34 mouse cellular contexts compared by ENCODE assay signal in genomic region chr1:75469287-75469825, GRCm38 (mm10). TPM values are rescaled to one million over a fixed set of nuclear protein-coding genes. Genes with fewer than 3 reads are reported as not detected.
DNase-seq lines count a peak whose midpoint lies in the region; ATAC-seq and TF ChIP-seq lines count a peak whose summit lies in the region.
"Had no signal": no experiment of that assay in that cellular context is flagged by ENCODE, and none has a peak within 500 bp of the region (broad histone marks: within the 10 kb centered on the region; RNA-seq: fewer than 3 reads in every experiment).

No protein-coding gene starts in this region.

- no peak overlapping the region for H3K4me3 ChIP-seq in forebrain, embryonic 11.5 days (ENCODE audit: low read depth, low read length)
- no peak overlapping the region for H3K4me3 ChIP-seq in forebrain, postnatal 0 days (ENCODE audit: low read depth, low read length)
- no peak overlapping the region for H3K4me3 ChIP-seq in midbrain, embryonic 16.5 days (ENCODE audit: low read depth, low read length)
- H3K4me3 ChIP-seq: embryonic facial prominence, embryonic 12.5 days; forebrain, embryonic 12.5 days; kidney, embryonic 15.5 days; liver, embryonic 12.5 days; megakaryocyte, embryonic 14.5 days; midbrain, embryonic 13.5 days had no signal

- peak; percentile 47 for DNase-seq in forebrain, embryonic 11.5 days (ENCODE audit: low spot score)
- no peak for DNase-seq in forebrain, postnatal 0 days
- DNase-seq in ovary, adult 18-20 months (ENCODE audit: low spot score): peak; percentile 79
- no peak for DNase-seq in ovary, postnatal 10 days (ENCODE audit: low spot score)
- peak; percentile 49 to 73 for DNase-seq in adrenal gland, postnatal 36 days
- peak; percentile 73 for DNase-seq in testis, postnatal 14 days (ENCODE audit: low spot score)
- no peak for DNase-seq in left cerebral cortex, postnatal 4 days
- DNase-seq: cerebellum, adult 8-10 months; cerebellum, postnatal 25 days; gastrocnemius, postnatal 25 days; heart, adult 18-20 months; heart, postnatal 4 days; kidney, adult 11 months; kidney, postnatal 25 days; liver, postnatal 0 days; lung, postnatal 36 days; retina, postnatal 1 day; right cerebral cortex, postnatal 14 days; thymus, adult 18-20 months; thymus, postnatal 25 days had no signal

- no peak overlapping the region for H3K27ac ChIP-seq in forebrain, embryonic 11.5 days (ENCODE audit: low read depth, low read length)
- H3K27ac ChIP-seq in forebrain, postnatal 0 days (ENCODE audit: low read depth, low read length): no peak overlapping the region
- no peak overlapping the region for H3K27ac ChIP-seq in midbrain, embryonic 16.5 days (ENCODE audit: low read length)
- H3K27ac ChIP-seq: embryonic facial prominence, embryonic 12.5 days; forebrain, embryonic 12.5 days; hindbrain, embryonic 14.5 days; kidney, embryonic 15.5 days; liver, embryonic 12.5 days; midbrain, embryonic 13.5 days had no signal

- no peak for TF ChIP-seq CTCF in forebrain, postnatal 0 days (IDR thresholded peaks at IDR 0.05; ENCODE audit: low read depth)

- no peak overlapping the region for H3K9ac ChIP-seq in forebrain, embryonic 11.5 days (ENCODE audit: low read length)
- no peak overlapping the region for H3K9ac ChIP-seq in forebrain, postnatal 0 days
- H3K9ac ChIP-seq in midbrain, embryonic 16.5 days (ENCODE audit: low read depth, low read length): no peak overlapping the region
- H3K9ac ChIP-seq: embryonic facial prominence, embryonic 12.5 days; forebrain, embryonic 12.5 days; hindbrain, embryonic 14.5 days; kidney, embryonic 15.5 days; liver, embryonic 12.5 days; liver, postnatal 0 days; midbrain, embryonic 13.5 days had no signal

- intact Hi-C loops in left cerebral cortex, postnatal 4 days (cut with DNase I): no loop called here

- H3K27me3 ChIP-seq in forebrain, embryonic 11.5 days (ENCODE audit: control insufficient read depth, insufficient read depth, low read length): peaks cover 2% of the 10 kb centered on the region; the same call in 1 of the 2 replicates
- H3K27me3 ChIP-seq in forebrain, postnatal 0 days (ENCODE audit: insufficient read depth, low read length): peaks cover 3% of the 10 kb centered on the region; the same call in 1 of the 2 replicates
- no peaks in the 10 kb centered on the region for H3K27me3 ChIP-seq in midbrain, embryonic 16.5 days (ENCODE audit: control insufficient read depth, insufficient read depth, low read depth, low read length)

- peaks cover 3% of the 10 kb centered on the region; the same call in 1 of the 2 replicates for H3K4me1 ChIP-seq in forebrain, embryonic 11.5 days (replicated peaks; ENCODE audit: control insufficient read depth, insufficient read depth, low read length)
- H3K4me1 ChIP-seq in forebrain, postnatal 0 days (ENCODE audit: insufficient read depth): peaks cover 4% of the 10 kb centered on the region; the same call in 1 of the 2 replicates
- H3K4me1 ChIP-seq in midbrain, embryonic 16.5 days (ENCODE audit: control insufficient read depth, insufficient read depth, low read length): peaks cover 9% of the 10 kb centered on the region
- H3K4me1 ChIP-seq: embryonic facial prominence, embryonic 12.5 days had no signal

- no peak overlapping the region for H3K4me2 ChIP-seq in forebrain, embryonic 11.5 days (ENCODE audit: low read depth, low read length, severe bottlenecking)
- no peak overlapping the region for H3K4me2 ChIP-seq in forebrain, postnatal 0 days (ENCODE audit: low read depth)
- no peak overlapping the region for H3K4me2 ChIP-seq in midbrain, embryonic 16.5 days (ENCODE audit: low read length)
- H3K4me2 ChIP-seq: embryonic facial prominence, embryonic 12.5 days; forebrain, embryonic 12.5 days; heart, embryonic 11.5 days; hindbrain, embryonic 14.5 days; kidney, embryonic 15.5 days; liver, embryonic 12.5 days; midbrain, embryonic 13.5 days had no signal

- H3K36me3 ChIP-seq in forebrain, embryonic 11.5 days (ENCODE audit: control insufficient read depth, insufficient read depth, low read length): no peaks in the 10 kb centered on the region; the same call in 1 of the 2 replicates
- peaks cover 26% of the 10 kb centered on the region for H3K36me3 ChIP-seq in forebrain, postnatal 0 days (ENCODE audit: insufficient read depth)
- H3K36me3 ChIP-seq in midbrain, embryonic 16.5 days (ENCODE audit: control insufficient read depth, insufficient read depth, low read length): peaks cover 13% of the 10 kb centered on the region; the same call in 1 of the 2 replicates

- WGBS in forebrain, embryonic 11.5 days: 85% methylated on average over 17 of the region's 17 CpGs
- 82% methylated on average over 17 of the region's 17 CpGs for WGBS in forebrain, postnatal 0 days
- 83% methylated on average over 17 of the region's 17 CpGs for WGBS in midbrain, embryonic 16.5 days

- no peaks in the 10 kb centered on the region for H3K9me3 ChIP-seq in forebrain, embryonic 11.5 days (ENCODE audit: control insufficient read depth, low read length)
- H3K9me3 ChIP-seq in forebrain, postnatal 0 days (ENCODE audit: low read length): no peaks in the 10 kb centered on the region
- no peaks in the 10 kb centered on the region for H3K9me3 ChIP-seq in midbrain, embryonic 16.5 days (replicated peaks; ENCODE audit: control insufficient read depth, low read length, poor library complexity, severe bottlenecking)
- H3K9me3 ChIP-seq: embryonic facial prominence, embryonic 12.5 days; forebrain, embryonic 12.5 days; kidney, embryonic 15.5 days; liver, embryonic 12.5 days; megakaryocyte, embryonic 14.5 days; midbrain, embryonic 13.5 days had no signal

- ATAC-seq in forebrain, embryonic 11.5 days (replicated peaks; ENCODE audit: low FRiP score): no peak
- ATAC-seq in forebrain, postnatal 0 days: no peak
- ATAC-seq in midbrain, embryonic 16.5 days: no peak
- ATAC-seq: inflammation-experienced regulatory T-cells, adult 6 months; liver, embryonic 12.5 days; liver, postnatal 0 days; midbrain, embryonic 13.5 days; Patski had no signal

RNA-seq across cellular contexts. Expression of gene Chpf, which starts 9.8 kb away (rescaled TPM):
- 21.3 and 23.3 TPM in 2 replicates for polyA plus RNA-seq in forebrain, embryonic 11.5 days (2014; fragmentation: Nextera tagmentation; extraction: Ambion mirVana)
- total RNA-seq in forebrain, postnatal 0 days (2014; rRNA removed): 65.9 and 80.4 TPM in 2 replicates
- 55.5 and 56.8 TPM in 2 replicates for polyA plus RNA-seq in forebrain, postnatal 0 days (2015; fragmentation: Nextera tagmentation; extraction: Ambion mirVana)
- 10 to 100 TPM; 55.3 to 63.1 TPM for total RNA-seq in adrenal gland, postnatal 36 days (2021)
- polyA plus RNA-seq in midbrain, embryonic 16.5 days (2015; fragmentation: Nextera tagmentation; extraction: Ambion mirVana): 34.8 and 37.5 TPM in 2 replicates
- 10 to 100 TPM; 61.3 to 67.7 TPM for total RNA-seq in left cerebral cortex, postnatal 4 days (2021)

RNA-seq across cellular contexts. Expression of gene Tmem198, which starts 10.0 kb away (rescaled TPM):
- polyA plus RNA-seq in forebrain, embryonic 11.5 days (2014; fragmentation: Nextera tagmentation; extraction: Ambion mirVana): 8.9 and 9.4 TPM in 2 replicates
- 54.8 and 58.0 TPM in 2 replicates for total RNA-seq in forebrain, postnatal 0 days (2014; rRNA removed)
- polyA plus RNA-seq in forebrain, postnatal 0 days (2015; fragmentation: Nextera tagmentation; extraction: Ambion mirVana): 61.2 and 70.8 TPM in 2 replicates
- total RNA-seq in adrenal gland, postnatal 36 days (2021): 1 to 10 TPM; 2.6 to 4.1 TPM
- polyA plus RNA-seq in midbrain, embryonic 16.5 days (2015; fragmentation: Nextera tagmentation; extraction: Ambion mirVana): 52.0 and 56.7 TPM in 2 replicates
- total RNA-seq in left cerebral cortex, postnatal 4 days (2021): 10 to 100 TPM; 41.8 to 43.5 TPM
- polyA plus RNA-seq: liver, postnatal 0 days had no signal

RNA-seq across cellular contexts. Expression of gene Asic4, which starts 19.1 kb away (rescaled TPM):
- polyA plus RNA-seq in forebrain, embryonic 11.5 days (2014; fragmentation: Nextera tagmentation; extraction: Ambion mirVana): 0.61 TPM in 2 replicates
- 21.2 and 21.4 TPM in 2 replicates for total RNA-seq in forebrain, postnatal 0 days (2014; rRNA removed)
- 6.3 and 7.7 TPM in 2 replicates for polyA plus RNA-seq in forebrain, postnatal 0 days (2015; fragmentation: Nextera tagmentation; extraction: Ambion mirVana)
- total RNA-seq in adrenal gland, postnatal 36 days (2021): 1 to 10 TPM; 3.1 to 4.8 TPM
- 45.4 and 54.8 TPM in 2 replicates for polyA plus RNA-seq in midbrain, embryonic 16.5 days (2015; fragmentation: Nextera tagmentation; extraction: Ambion mirVana)
- total RNA-seq in left cerebral cortex, postnatal 4 days (2021): 10 to 100 TPM in 1 of 2 experiments, 1 to 10 TPM in 1; 8.6 to 10.2 TPM
- total RNA-seq: gastrocnemius, adult 18-20 months; gastrocnemius, postnatal 25 days; heart, adult 18-20 months; heart, postnatal 4 days; monocyte, adult 5-6 weeks; neutrophil, adult 5-6 weeks had no signal
- polyA plus RNA-seq: inflammation-experienced regulatory T-cells, adult 6 months; liver, postnatal 0 days had no signal

RNA-seq across cellular contexts. Expression of gene Gmppa, which starts 33.6 kb away (rescaled TPM):
- polyA plus RNA-seq in forebrain, embryonic 11.5 days (2014; fragmentation: Nextera tagmentation; extraction: Ambion mirVana): 46.3 and 47.2 TPM in 2 replicates
- total RNA-seq in forebrain, postnatal 0 days (2014; rRNA removed): 57.3 and 68.3 TPM in 2 replicates
- 64.0 and 64.9 TPM in 2 replicates for polyA plus RNA-seq in forebrain, postnatal 0 days (2015; fragmentation: Nextera tagmentation; extraction: Ambion mirVana)
- total RNA-seq in adrenal gland, postnatal 36 days (2021): 10 to 100 TPM; 58.7 to 72.1 TPM
- 79.7 and 81.3 TPM in 2 replicates for polyA plus RNA-seq in midbrain, embryonic 16.5 days (2015; fragmentation: Nextera tagmentation; extraction: Ambion mirVana)
- total RNA-seq in left cerebral cortex, postnatal 4 days (2021): 10 to 100 TPM; 47.9 to 60.5 TPM

RNA-seq across cellular contexts. Expression of gene Obsl1, which starts 36.9 kb away (rescaled TPM):
- 42.6 and 44.7 TPM in 2 replicates for polyA plus RNA-seq in forebrain, embryonic 11.5 days (2014; fragmentation: Nextera tagmentation; extraction: Ambion mirVana)
- total RNA-seq in forebrain, postnatal 0 days (2014; rRNA removed): 28.4 and 43.7 TPM in 2 replicates
- 18.7 and 22.9 TPM in 2 replicates for polyA plus RNA-seq in forebrain, postnatal 0 days (2015; fragmentation: Nextera tagmentation; extraction: Ambion mirVana)
- total RNA-seq in adrenal gland, postnatal 36 days (2021): 10 to 100 TPM; 59.8 to 67.4 TPM
- polyA plus RNA-seq in midbrain, embryonic 16.5 days (2015; fragmentation: Nextera tagmentation; extraction: Ambion mirVana): 23.1 and 24.2 TPM in 2 replicates
- 10 to 100 TPM; 39.3 to 46.6 TPM for total RNA-seq in left cerebral cortex, postnatal 4 days (2021)
- total RNA-seq: monocyte, adult 5-6 weeks; neutrophil, adult 5-6 weeks had no signal
- polyA plus RNA-seq: inflammation-experienced regulatory T-cells, adult 6 months had no signal

Comparison
In these comparisons a context has a peak if more than half of its experiments do, and no peak if none do; other contexts are left out.
1. DNase-seq: peak in forebrain, embryonic 11.5 days (single experiment), ovary, adult 18-20 months (single experiment), adrenal gland, postnatal 36 days (2 of 2) and testis, postnatal 14 days (single experiment); none in forebrain, postnatal 0 days (single experiment), ovary, postnatal 10 days (single experiment) and left cerebral cortex, postnatal 4 days (single experiment).
2. RNA of gene Tmem198, which starts 10.0 kb away (total RNA-seq): 54.8 to 58.0 TPM in forebrain, postnatal 0 days and 41.8 to 43.5 TPM in left cerebral cortex, postnatal 4 days; 2.6 to 4.1 TPM in adrenal gland, postnatal 36 days; every median in the first group is over 4 times any median in the second.